Mouse (Mus musculus) limb, embryonic 10.5 days (tissue): ENCODE results near the gene Cdh8. TPM values are rescaled to one million over a fixed set of nuclear protein-coding genes. Genes with fewer than 3 reads are reported as not detected.

Source experiments
- DNase-seq: peaks from one replicate; pipeline ENCODE4 v3.0.0-alpha.2; 2017; ENCODE audit warnings: low spot score
- H3K27ac ChIP-seq: fragments of 300-500 bp; sonication (generic); 2 replicates; pipeline ENCODE4 v1.5.1; 2016; ENCODE audit warnings: mild to moderate bottlenecking
- H3K27me3 ChIP-seq: fragments of 300-500 bp; sonication (generic); 2 replicates; pipeline ENCODE4 v1.6.1; 2016; ENCODE audit warnings: low read depth, mild to moderate bottlenecking; ENCODE audit not compliant: poor library complexity, severe bottlenecking
- H3K36me3 ChIP-seq: fragments of 300-500 bp; sonication (generic); 2 replicates; pipeline ENCODE4 v1.6.1; 2016; ENCODE audit warnings: mild to moderate bottlenecking, moderate library complexity
- H3K4me1 ChIP-seq: fragments of 300-500 bp; sonication (generic); 2 replicates; pipeline ENCODE4 v1.6.1; 2016
- H3K4me3 ChIP-seq: fragments of 300-500 bp; sonication (generic); 2 replicates; pipeline ENCODE4 v1.5.1; 2016; ENCODE audit warnings: mild to moderate bottlenecking, moderate library complexity
- H3K9me3 ChIP-seq: fragments of 300-500 bp; sonication (generic); replicated peaks from 2 replicates; pipeline ENCODE4 v1.6.1; 2016; ENCODE audit warnings: mild to moderate bottlenecking
- WGBS: fragments of 180-500 bp; shearing (Covaris S2); methylation state at CpG from one replicate; pipeline ENCODE4 v1.1.7; 2016; 5-methylcytosine and 5-hydroxymethylcytosine counted together
- polyA plus RNA-seq: library from polyadenylated mRNA; unstranded; fragments of >200 nt; fragmentation: Nextera tagmentation; extraction: Ambion mirVana; gene quantifications from 2 replicates; pipeline ENCODE4 v1.2.1, GENCODE M21; 2016

Gene Cdh8
- polyA plus RNA-seq = 0.18 and 0.49 TPM in 2 replicates

GRCm38 (mm10) chr8:99415966-99416781, at the start of gene Cdh8:
Gene Cdh8, minus strand, starts transcription at chr8:99416471.
- no peaks in the 10 kb centered on the region for H3K36me3 ChIP-seq
- no peak within 1 kb of the TSS for H3K27ac ChIP-seq
- no peaks in the 10 kb centered on the region for H3K9me3 ChIP-seq
- WGBS = under 1% methylated on average over 58 of the region's 58 CpGs
- peaks cover 21% of the 10 kb centered on the region for H3K4me1 ChIP-seq
- DNase-seq = peak; percentile 74
- peaks cover 81% of the 10 kb centered on the region for H3K27me3 ChIP-seq
- peak within 1 kb of the TSS; percentile 56 for H3K4me3 ChIP-seq

GRCm38 (mm10) chr8:99446506-99446905, 30.2 kb upstream of the Cdh8 start:
- DNase-seq = no peak
- Histone ChIP-seq H3K4me1 (no peaks in the 10 kb centered on the region), H3K27ac (no peak overlapping the region), H3K36me3 (no peaks in the 10 kb centered on the region), H3K9me3 (no peaks in the 10 kb centered on the region), H3K27me3 (no peaks in the 10 kb centered on the region), H3K4me3 (no peak overlapping the region)
- WGBS = 86% methylated on average over 1 of the region's 1 CpGs

DNA sequence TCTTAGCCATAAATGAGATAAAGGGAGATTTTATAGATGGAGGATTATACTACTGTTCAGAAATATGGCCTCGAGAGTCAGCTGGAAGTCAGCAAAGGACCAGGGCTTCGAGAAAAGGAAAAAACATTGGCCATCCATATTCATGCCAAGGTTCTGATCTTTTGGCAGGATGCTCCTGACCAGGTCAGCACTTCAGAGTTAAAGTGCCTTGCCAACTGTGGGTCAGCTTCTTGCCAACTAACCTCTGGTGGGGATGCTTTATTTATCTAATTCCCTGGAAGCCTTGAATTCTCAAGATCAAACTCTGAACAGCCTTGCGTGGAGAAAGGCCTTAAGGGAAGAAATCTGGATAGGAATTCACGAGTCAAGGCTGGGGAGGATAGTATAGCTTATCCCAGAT, 9.6 kb upstream of the Cdh8 start:
- no peak overlapping the region for H3K27ac ChIP-seq
- DNase-seq = no peak
- H3K4me3 ChIP-seq = no peak overlapping the region
- H3K36me3 ChIP-seq = no peaks in the 10 kb centered on the region
- 83% methylated on average over 4 of the region's 4 CpGs for WGBS
- H3K27me3 ChIP-seq = no peaks in the 10 kb centered on the region
- H3K4me1 ChIP-seq = no peaks in the 10 kb centered on the region
- H3K9me3 ChIP-seq = no peaks in the 10 kb centered on the region

DNA sequence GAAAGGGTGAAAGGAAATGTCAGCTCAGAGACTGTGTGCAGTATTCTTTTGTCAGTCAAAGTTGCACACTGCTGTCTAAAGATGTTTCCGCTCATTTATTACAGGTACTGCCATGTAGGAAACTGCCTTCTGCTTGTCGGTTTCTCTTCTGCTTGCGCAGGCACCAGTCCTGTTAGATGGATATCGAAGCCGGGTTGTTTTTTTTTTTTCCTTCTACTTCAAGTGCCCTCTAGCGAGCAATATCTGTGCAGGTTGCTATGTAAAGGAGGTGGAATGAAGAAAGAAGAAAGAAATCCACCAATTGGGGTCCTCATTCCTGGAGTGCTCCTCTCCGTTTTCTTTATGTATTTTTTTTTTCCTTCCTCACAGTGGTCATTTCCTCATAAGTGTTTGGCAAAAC, 5.2 kb upstream of the Cdh8 start:
- no peaks in the 10 kb centered on the region for H3K9me3 ChIP-seq
- 38% methylated on average over 7 of the region's 7 CpGs for WGBS
- H3K27me3 ChIP-seq = peaks cover 32% of the 10 kb centered on the region
- no peaks in the 10 kb centered on the region for H3K36me3 ChIP-seq
- DNase-seq = no peak
- H3K27ac ChIP-seq = no peak overlapping the region
- no peak overlapping the region for H3K4me3 ChIP-seq
- peaks cover 5% of the 10 kb centered on the region; the same call in 1 of the 2 replicates for H3K4me1 ChIP-seq

- peaks cover 50% of the 10 kb centered on the region for H3K27me3 ChIP-seq
- H3K36me3 ChIP-seq = no peaks in the 10 kb centered on the region
- no peak overlapping the region for H3K4me3 ChIP-seq
- no peaks in the 10 kb centered on the region for H3K9me3 ChIP-seq
- H3K27ac ChIP-seq = no peak overlapping the region
- DNase-seq = no peak
- peaks cover 20% of the 10 kb centered on the region for H3K4me1 ChIP-seq
- WGBS = 82% methylated on average over 4 of the region's 4 CpGs
Observed at GRCm38 (mm10) chr8:99419726-99420125, 3.5 kb upstream of the Cdh8 start.

GRCm38 (mm10) chr8:99417456-99417855, 1.2 kb upstream of the Cdh8 start:
- Histone ChIP-seq H3K36me3 (no peaks in the 10 kb centered on the region), H3K4me1 (peaks cover 21% of the 10 kb centered on the region), H3K4me3 (no peak overlapping the region), H3K9me3 (no peaks in the 10 kb centered on the region), H3K27ac (no peak overlapping the region), H3K27me3 (peaks cover 73% of the 10 kb centered on the region)
- WGBS = 51% methylated on average over 7 of the region's 7 CpGs
- no peak for DNase-seq

GRCm38 (mm10) chr8:99415076-99415965, 950 bp downstream of the Cdh8 start:
- peak; percentile 55 for DNase-seq
- H3K36me3 ChIP-seq = no peaks in the 10 kb centered on the region
- H3K4me1 ChIP-seq = peaks cover 21% of the 10 kb centered on the region
- no peak overlapping the region for H3K27ac ChIP-seq
- no peaks in the 10 kb centered on the region for H3K9me3 ChIP-seq
- peak overlapping the region; percentile 56 for H3K4me3 ChIP-seq
- 1% methylated on average over 48 of the region's 48 CpGs for WGBS
- H3K27me3 ChIP-seq = peaks cover 81% of the 10 kb centered on the region

GRCm38 (mm10) chr8:99414483-99414921, 1.8 kb downstream of the Cdh8 start:
- peak; percentile 32 for DNase-seq
- WGBS = 9% methylated on average over 9 of the region's 9 CpGs
- Histone ChIP-seq H3K4me1 (peaks cover 21% of the 10 kb centered on the region), H3K27me3 (peaks cover 78% of the 10 kb centered on the region), H3K9me3 (no peaks in the 10 kb centered on the region), H3K27ac (no peak overlapping the region), H3K4me3 (no peak overlapping the region), H3K36me3 (no peaks in the 10 kb centered on the region)

DNA sequence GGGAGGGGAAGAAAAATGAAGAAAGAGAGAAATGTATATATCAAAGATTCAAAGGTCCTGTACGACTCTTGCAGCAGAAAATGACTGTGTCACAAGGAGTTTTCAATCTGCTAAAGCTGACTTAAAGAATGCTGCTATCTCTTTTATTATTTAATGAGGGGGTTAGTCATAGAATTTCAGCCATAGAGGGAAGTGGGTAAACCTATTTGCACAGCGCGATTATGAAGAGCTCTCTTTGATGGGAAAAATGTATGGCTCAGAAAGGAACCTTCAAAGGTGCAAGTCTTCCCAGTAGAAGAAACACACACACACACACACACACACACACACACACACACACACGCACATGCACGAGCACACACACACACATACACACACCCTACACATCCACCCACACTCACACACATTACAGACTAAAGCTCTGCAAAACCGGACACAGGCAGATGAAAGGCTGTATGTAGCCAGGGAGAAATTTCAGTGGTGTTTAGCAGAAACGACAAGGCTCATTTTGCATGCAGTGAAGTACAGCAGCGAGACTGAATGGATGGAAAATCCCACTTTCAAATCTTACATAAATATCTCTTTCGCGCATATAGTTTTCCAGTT, 2.3 kb downstream of the Cdh8 start:
- Histone ChIP-seq H3K27me3 (peaks cover 73% of the 10 kb centered on the region), H3K4me1 (peaks cover 21% of the 10 kb centered on the region), H3K27ac (no peak overlapping the region), H3K36me3 (no peaks in the 10 kb centered on the region), H3K9me3 (no peaks in the 10 kb centered on the region), H3K4me3 (no peak overlapping the region)
- no peak for DNase-seq
- WGBS = 45% methylated on average over 10 of the region's 10 CpGs

DNA sequence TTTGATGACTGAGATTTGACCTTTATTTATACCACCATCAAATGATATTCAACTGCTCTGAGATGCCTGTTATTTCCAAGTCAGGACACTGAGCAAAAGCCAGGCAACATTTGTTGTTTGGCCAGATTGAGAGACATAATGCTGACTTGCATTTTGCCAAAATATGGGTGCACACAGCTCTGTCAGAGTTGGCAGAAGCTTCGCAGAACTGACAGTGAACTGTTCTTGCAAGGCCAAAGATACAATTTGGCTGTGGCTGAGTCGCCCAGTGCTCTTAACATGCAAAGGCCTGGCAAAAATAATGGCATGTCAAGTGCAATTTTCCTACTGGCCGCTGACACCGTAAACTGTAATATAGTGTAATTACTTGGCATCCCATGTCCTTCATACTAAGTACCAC, 22.4 kb downstream of the Cdh8 start:
- Histone ChIP-seq H3K36me3 (no peaks in the 10 kb centered on the region), H3K4me3 (no peak overlapping the region), H3K27me3 (no peaks in the 10 kb centered on the region), H3K27ac (no peak overlapping the region), H3K9me3 (no peaks in the 10 kb centered on the region), H3K4me1 (no peaks in the 10 kb centered on the region)
- no peak for DNase-seq
- 79% methylated on average over 4 of the region's 4 CpGs for WGBS

DNA sequence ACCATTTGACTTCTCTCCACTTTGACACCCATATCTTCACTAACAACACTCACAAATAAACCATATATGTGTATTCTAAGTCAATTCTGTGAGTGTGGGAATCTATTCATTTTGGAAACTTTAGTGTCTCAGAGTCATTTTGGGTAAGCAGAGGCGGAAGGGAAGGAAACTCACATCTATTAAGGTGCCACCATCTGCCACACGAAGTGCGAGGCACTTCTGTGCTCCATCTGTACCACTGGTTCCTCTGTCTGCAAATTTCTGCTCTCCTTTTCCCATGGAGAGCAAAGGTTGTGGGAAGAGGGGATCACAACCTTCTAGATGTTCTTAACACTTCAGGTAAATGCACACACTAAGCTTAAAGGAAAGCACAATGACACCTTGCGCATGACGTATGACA, 46.2 kb downstream of the Cdh8 start:
- H3K27me3 ChIP-seq = no peaks in the 10 kb centered on the region
- H3K4me3 ChIP-seq = no peak overlapping the region
- H3K36me3 ChIP-seq = no peaks in the 10 kb centered on the region
- H3K9me3 ChIP-seq = no peaks in the 10 kb centered on the region
- no peak for DNase-seq
- no peak overlapping the region for H3K27ac ChIP-seq
- 93% methylated on average over 5 of the region's 5 CpGs for WGBS
- no peaks in the 10 kb centered on the region for H3K4me1 ChIP-seq

DNA sequence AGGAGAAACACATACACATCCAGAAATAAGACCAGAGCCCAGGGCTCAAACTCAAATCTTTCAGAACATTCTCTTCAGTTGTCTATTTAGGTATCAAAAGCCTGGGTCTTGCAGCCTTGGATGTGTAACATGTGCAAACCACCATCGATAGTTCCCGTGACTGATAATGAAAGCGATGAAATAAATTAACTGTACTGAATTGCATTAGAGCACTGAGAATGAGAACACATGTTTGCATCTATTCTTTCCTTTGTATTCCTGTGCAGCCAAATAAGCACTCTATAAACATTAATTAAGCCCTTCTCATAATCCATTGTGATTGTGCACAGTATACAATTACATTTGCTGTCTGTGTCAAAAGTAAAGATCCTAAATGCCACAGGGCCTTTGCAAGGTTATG, 47.1 kb downstream of the Cdh8 start:
- Histone ChIP-seq H3K9me3 (no peaks in the 10 kb centered on the region), H3K27me3 (no peaks in the 10 kb centered on the region), H3K27ac (no peak overlapping the region), H3K4me1 (no peaks in the 10 kb centered on the region), H3K36me3 (no peaks in the 10 kb centered on the region), H3K4me3 (no peak overlapping the region)
- no peak for DNase-seq
- WGBS = 90% methylated on average over 3 of the region's 3 CpGs

- Histone ChIP-seq H3K4me1 (no peaks in the 10 kb centered on the region), H3K36me3 (no peaks in the 10 kb centered on the region), H3K27me3 (no peaks in the 10 kb centered on the region), H3K27ac (no peak overlapping the region), H3K9me3 (no peaks in the 10 kb centered on the region), H3K4me3 (no peak overlapping the region)
- DNase-seq = no peak
- 91% methylated on average over 7 of the region's 7 CpGs for WGBS
Observed at GRCm38 (mm10) chr8:99368449-99368848, 47.8 kb downstream of the Cdh8 start.
